Mouse (Mus musculus) heart, adult 18-20 months (tissue): Measurements from ENCODE around the gene Gm14180. TPM values are rescaled to one million over a fixed set of nuclear protein-coding genes. Genes with fewer than 3 reads are reported as not detected.
"Not testable (repeated sequence)": the region's sequence is repeated elsewhere in the genome, so short reads cannot be mapped to it uniquely, and the experiment has no call there.

ENCODE experiments used
- DNase-seq, 2 experiments: peaks; one replicate each; pipeline ENCODE4 v3.0.0; 2021 to 2022; ENCODE audit warnings: mixed read lengths in 1 of 2
- long read RNA-seq, 2 experiments: library from polyadenylated mRNA; stranded (forward); transcript quantifications; one replicate each; pipeline ENCODE4 v2.0.0; 2021
- total RNA-seq, 2 experiments: library from RNA; stranded (reverse); gene quantifications; 2 replicates each; pipeline ENCODE4 v1.2.3; 2021

The Gm14180 gene
- total RNA-seq = not detected
- long read RNA-seq, experiment 1 = 0 reads
- long read RNA-seq, experiment 2 = 0 reads

GRCm38 (mm10) chr11:99734190-99734589, at the start of gene Gm14180:
TSS of gene Gm14180 (minus strand) at chr11:99734290.
- no peak for DNase-seq

DNA sequence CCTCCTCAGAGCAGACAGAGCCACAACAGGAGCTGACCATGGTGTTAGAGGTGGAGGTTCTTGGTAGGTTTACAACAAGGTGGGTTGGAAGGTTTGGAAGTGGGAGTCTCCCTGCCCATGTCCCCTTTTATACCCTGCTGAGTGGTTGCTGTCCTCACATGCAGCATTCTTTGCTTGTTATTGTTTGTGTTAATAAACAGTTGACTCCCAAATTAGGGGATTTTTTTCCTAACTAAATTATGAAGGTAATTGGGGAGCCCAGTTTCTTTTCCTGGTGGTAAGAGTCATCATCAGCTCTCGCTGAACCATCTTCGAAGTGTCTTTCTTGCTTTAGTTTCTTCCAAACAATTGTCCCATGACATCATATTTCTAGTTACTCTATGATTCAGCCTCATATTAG, 46.5 kb upstream of the Gm14180 start, which contains the start of gene Krtap4-8:
Gene Krtap4-8 (minus strand): TSS at position 101 of the 400 bp plus-strand sequence.
- DNase-seq = no peak

DNA sequence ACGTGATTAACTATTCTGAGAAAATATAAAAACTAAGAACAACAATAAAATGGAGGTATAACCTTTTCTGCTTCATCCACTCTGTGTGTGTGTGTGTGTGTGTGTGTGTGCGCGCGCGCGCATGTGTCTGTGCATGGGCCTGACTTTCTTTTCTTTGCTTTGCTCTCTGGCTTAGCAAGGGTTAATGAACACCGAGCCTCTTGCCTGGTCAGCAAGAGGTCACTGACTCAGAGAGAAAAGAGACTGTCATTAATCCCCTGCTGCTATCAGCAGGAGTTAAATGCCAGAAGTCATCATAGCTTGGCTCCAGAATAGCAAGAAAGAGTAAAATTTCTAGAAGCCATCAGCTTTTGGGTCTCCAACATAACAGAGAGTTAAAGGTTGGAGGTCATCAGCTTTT, 44.3 kb upstream of the Gm14180 start:
- no peak for DNase-seq

DNA sequence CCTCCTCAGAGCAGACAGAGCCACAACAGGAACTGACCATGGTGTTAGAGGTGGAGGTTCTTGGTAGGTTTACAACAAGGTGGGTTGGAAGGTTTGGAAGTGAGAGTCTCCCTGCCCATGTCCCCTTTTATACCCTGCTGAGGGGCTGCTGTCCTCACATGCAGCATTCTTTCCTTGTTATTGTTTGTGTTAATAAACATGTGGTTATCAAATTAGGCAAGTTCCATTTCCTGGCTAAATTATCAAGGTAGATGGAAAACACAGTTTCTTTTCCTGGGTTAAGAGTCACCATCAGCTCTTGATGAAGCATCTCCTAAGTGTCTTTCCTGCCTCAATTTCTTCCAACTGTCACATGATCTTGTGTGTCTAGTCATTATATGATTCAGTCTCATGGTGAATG, 38.7 kb upstream of the Gm14180 start, which contains the start of gene Gm11595:
Gene Gm11595 (minus strand): TSS at position 101 of the 400 bp plus-strand sequence.
- not testable (repeated sequence) for DNase-seq

- no peak for DNase-seq
Measured at GRCm38 (mm10) chr11:99768410-99768809, 34.3 kb upstream of the Gm14180 start.

GRCm38 (mm10) chr11:99758877-99759276, 24.8 kb upstream of the Gm14180 start:
- no peak for DNase-seq

GRCm38 (mm10) chr11:99743985-99744384, 9.9 kb upstream of the Gm14180 start:
- DNase-seq = no peak

DNA sequence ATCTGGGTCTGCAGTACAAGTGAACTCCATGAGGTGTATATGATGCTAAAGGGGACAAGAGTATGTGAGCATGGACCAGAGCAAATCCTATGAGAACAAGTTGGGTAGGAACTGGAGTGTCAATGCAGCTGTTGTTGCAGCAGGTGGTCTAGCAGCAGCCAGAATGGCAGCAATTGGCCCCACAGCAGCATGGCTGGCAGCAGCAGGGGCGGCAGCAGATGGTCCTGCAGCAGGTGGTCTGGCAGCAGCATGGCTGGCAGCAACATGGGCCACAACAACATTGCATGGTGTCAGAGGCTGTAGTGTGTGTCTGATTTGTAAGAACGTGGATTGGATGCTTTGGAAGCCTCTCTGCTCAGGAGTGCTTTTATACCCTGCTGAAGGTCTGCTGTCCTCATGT, 10.0 kb downstream of the Gm14180 start:
- no peak for DNase-seq

DNA sequence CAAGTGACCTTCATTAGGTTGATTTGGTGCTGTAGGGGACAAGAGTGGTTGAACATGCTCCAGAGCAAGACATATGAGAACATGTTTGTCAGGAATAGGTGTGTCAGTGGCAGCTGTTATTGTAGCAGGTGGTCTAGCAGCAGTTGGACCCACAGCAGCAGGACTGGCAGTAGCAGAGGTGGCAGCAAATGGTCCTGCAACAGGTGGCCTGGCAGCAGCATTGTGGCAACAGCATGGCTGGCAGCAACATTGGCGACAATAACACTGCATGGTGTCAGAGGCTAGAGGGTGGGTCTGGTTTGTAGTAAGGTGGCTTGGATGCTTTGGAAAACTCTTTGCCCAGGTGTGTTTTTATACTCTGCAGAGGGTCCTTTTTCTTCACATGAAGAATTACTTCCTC, 15.3 kb downstream of the Gm14180 start:
- no peak for DNase-seq

- no peak for DNase-seq
Measured at GRCm38 (mm10) chr11:99690463-99690862, 43.6 kb downstream of the Gm14180 start, which contains the start of gene Gm14190. TSS of gene Gm14190 (minus strand) at chr11:99690740.

DNA sequence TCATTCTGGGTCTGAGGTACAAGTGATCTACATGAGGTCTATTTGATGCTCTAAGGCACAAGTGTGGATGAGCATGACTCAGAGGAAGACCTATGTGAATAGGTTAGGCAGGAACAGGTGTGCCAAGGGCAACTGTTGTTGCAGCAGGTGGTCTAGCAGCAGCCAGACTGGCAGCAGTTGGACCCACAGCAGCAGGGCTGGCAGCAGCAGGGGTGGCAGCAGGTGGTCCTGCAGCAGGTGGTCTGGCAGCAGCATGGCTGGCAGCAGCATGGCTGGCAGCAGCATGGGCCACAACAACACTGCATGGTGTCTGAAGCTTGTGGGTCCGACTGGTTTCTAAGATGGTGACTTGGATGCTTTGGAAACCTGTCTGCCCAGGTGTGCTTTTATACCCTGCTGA, 48.9 kb downstream of the Gm14180 start:
- not testable (repeated sequence) for DNase-seq

Other genes with a start within 250 kb of the Gm14180 start
- gene Krt23, start 241.2 kb downstream of the Gm14180 start, total RNA-seq = under 1 TPM in 1 of 2 experiments, not detected in 1; 0.31 TPM
- gene Krt39, start 213.0 kb downstream of the Gm14180 start, total RNA-seq = not detected
- gene Krt40, start 191.1 kb downstream of the Gm14180 start, total RNA-seq = not detected
- gene Krtap3-3, start 183.4 kb downstream of the Gm14180 start, total RNA-seq = not detected
- not detected for gene Krtap3-2, start 177.4 kb downstream of the Gm14180 start, total RNA-seq
- not detected for gene Gm11939, start 174.8 kb downstream of the Gm14180 start, total RNA-seq
- not detected for gene Krtap3-1, start 167.7 kb downstream of the Gm14180 start, total RNA-seq
- not detected for gene Krtap1-5, start 153.3 kb downstream of the Gm14180 start, total RNA-seq
- not detected for gene Krtap1-4, start 150.6 kb downstream of the Gm14180 start, total RNA-seq
- gene Krtap1-3, start 143.0 kb downstream of the Gm14180 start, total RNA-seq = not detected
- not detected for gene Krtap9-3, start 136.2 kb downstream of the Gm14180 start, total RNA-seq
- not detected for gene Gm11938, start 131.0 kb downstream of the Gm14180 start, total RNA-seq
- not detected for gene Gm11937, start 124.1 kb downstream of the Gm14180 start, total RNA-seq
- not detected for gene Krtap2-4, start 119.4 kb downstream of the Gm14180 start, total RNA-seq
- gene Gm11562, start 113.9 kb downstream of the Gm14180 start, total RNA-seq = not detected
- not detected for gene Krtap4-1, start 106.1 kb downstream of the Gm14180 start, total RNA-seq
- gene Krtap4-2, start 99.2 kb downstream of the Gm14180 start, total RNA-seq = not detected
- gene Krtap4-7, start 90.2 kb downstream of the Gm14180 start, total RNA-seq = not detected
- gene Gm11555, start 84.1 kb downstream of the Gm14180 start, total RNA-seq = not detected
- not detected for gene Gm11563, start 75.3 kb downstream of the Gm14180 start, total RNA-seq
- gene Krtap4-6, start 68.3 kb downstream of the Gm14180 start, total RNA-seq = not detected
- gene Gm14190, start 43.5 kb downstream of the Gm14180 start, total RNA-seq = not detected
- gene Gm11595, start 38.6 kb upstream of the Gm14180 start, total RNA-seq = not detected
- not detected for gene Krtap4-8, start 46.4 kb upstream of the Gm14180 start, total RNA-seq
- gene Krtap4-9, start 50.9 kb upstream of the Gm14180 start, total RNA-seq = not detected
- gene Gm11596, start 59.2 kb upstream of the Gm14180 start, total RNA-seq = not detected
- not detected for gene Gm11569, start 64.6 kb upstream of the Gm14180 start, total RNA-seq
- not detected for gene Gm11554, start 70.2 kb upstream of the Gm14180 start, total RNA-seq
- not detected for gene Krtap4-13, start 75.6 kb upstream of the Gm14180 start, total RNA-seq
- not detected for gene Gm11564, start 81.4 kb upstream of the Gm14180 start, total RNA-seq
- gene 2300003K06Rik, start 103.8 kb upstream of the Gm14180 start, total RNA-seq = not detected
- not detected for gene Krtap4-16, start 117.3 kb upstream of the Gm14180 start, total RNA-seq
- not detected for gene Gm11568, start 123.6 kb upstream of the Gm14180 start, total RNA-seq
- gene Gm11559, start 130.2 kb upstream of the Gm14180 start, total RNA-seq = not detected
- not detected for gene Krtap9-1, start 139.1 kb upstream of the Gm14180 start, total RNA-seq
- not detected for gene Gm11567, start 144.9 kb upstream of the Gm14180 start, total RNA-seq
- not detected for gene Krtap31-1, start 173.6 kb upstream of the Gm14180 start, total RNA-seq
- gene Gm11565, start 180.5 kb upstream of the Gm14180 start, total RNA-seq = not detected
- not detected for gene Krtap31-2, start 202.0 kb upstream of the Gm14180 start, total RNA-seq
- gene Krtap9-5, start 214.2 kb upstream of the Gm14180 start, total RNA-seq = not detected
- not detected for gene Krtap29-1, start 244.8 kb upstream of the Gm14180 start, total RNA-seq